Mouse (Mus musculus) retina, embryonic 14.5 days (tissue): ENCODE measurements around the gene Gjc1.

Source experiments
- DNase-seq: peaks from one replicate; pipeline ENCODE4 v3.0.0-alpha.2; 2015; ENCODE audit warnings: low spot score

The Gjc1 gene

DNA sequence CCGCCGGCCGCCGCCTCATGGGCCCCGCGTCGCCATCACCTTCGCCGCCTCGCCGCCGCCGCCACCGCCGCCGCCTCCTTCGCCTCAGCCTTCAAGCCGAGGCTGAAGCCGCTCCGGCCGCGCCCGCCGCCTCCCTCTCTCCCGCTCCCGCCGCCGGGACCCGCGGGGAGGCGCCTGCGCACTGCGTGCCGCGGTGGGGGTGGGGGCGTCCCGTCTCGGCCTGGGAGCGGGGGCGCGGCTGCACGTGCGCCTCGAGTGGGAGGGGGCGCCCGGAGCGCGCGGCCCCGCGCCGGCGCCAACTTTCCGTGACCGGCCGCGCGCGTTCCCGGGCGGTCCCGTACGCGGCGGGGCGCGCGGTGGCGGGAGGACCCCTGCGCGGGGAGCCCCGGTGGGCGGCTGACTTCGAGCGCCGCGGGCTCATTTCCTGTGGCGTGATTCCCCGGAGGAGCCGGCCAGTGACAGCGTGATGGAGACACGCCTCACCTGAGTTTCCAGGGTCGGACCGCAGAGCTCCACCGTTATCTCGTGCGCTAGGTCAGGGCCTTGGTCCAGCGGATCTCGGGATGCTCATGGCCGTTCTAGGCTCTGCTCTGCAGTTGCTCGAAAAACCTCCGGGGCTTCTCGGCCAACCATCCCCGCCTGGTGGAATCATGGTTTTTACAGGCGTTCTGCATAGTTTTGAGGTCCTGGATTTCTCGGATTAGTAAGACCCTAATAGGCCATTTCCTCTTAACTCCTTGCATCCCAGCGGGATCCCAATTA lies at the start of gene Gjc1:
Gene Gjc1 (minus strand): TSS at position 680 of the 762 bp plus-strand sequence.
- DNase-seq: peak; percentile 78

DNA sequence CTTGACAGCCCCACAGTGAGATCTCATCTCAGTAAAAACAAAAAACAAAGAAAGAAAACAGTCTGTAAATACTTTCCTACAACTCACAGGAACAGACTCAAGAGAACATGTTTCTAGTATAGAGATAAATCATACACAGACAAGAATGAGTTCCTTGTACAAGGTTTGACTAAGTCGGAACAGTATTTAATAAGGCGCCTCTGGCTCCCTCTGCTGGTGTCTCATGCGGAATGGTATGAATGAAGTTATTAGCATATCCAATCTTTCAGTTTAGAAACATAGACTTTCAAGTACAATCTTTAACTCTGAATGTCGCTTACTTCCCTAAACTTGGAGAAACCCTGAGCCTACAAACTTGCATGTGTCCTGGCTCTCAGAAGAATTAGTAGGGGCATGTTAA lies 44.8 kb upstream of the Gjc1 start:
- peak; percentile 90 for DNase-seq

DNA sequence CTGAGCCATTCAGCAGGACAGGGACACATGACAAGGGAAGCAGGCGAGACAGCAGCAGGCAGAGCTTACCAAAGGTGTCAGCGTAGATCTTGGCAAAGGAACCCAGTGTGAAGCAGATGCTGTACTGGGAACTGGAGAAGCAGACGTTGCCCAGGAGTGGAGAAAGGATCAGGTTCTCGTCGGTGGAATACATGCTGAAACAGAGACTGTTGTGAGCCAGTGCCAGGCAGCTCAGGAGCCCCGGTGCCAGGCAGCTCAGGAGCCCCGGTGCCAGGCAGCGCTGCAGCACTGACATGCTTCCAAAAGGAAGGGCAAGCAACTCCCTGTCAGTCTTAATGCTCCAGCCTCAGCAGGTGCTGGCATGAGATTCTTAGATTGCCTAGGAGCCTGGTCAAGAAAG lies 40.4 kb upstream of the Gjc1 start:
- DNase-seq: no peak

DNA sequence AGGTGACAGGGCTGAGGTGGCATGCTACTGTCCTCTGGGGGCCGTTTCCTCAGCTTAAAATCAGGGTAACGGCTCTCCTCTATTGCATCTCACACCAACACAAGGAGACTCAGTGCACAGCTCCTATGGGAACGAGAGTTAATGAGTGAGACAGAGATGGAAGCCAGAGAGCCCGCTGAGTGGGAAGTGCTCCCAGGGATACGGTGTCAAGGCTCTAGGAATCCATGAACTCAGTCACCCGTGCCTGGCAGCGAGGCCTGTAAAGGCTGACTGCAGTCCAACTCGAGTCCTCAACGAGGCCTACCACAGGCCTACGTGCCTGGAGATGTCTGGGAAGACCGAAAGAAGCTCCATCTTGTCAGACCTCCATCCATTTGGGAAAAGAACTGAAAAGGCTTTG lies 39.5 kb upstream of the Gjc1 start:
- no peak for DNase-seq

DNA sequence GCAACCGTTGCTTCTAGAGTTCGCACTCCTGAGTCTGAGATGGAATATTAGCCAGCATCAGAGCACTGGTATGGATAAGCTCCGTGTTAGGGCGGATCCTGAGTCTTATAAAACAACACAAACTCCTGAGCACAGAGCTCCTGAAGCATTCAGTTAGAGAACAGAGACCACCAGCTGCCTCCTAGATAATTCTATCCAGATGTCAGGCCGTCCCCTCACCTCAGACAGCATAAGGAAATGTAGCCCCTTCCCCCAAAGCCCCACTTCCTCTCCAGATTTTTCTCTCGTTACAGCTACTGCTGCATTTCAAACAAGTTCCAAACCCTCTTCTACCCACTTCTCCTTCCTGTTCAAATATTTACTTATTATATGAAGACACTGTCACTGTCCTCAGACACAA lies 36.4 kb upstream of the Gjc1 start:
- DNase-seq: no peak

DNA sequence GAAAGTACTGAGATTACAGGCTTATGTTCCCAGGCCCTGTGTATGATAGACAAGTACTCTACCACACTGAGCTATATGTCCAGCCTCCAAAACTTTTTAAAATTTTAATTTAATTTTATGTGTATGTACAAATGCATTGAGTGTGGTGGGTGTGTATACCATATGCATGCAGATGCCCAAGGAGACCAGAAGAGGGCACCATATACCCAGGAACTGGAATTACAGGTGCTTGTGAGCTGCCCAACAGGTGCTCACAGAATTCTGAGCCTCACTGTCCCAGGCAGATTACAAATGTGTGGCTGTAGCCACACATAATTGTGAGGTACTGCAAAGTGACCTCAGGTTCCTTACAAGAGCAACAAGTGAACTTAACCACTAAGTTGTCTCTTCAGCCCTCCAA lies 34.3 kb upstream of the Gjc1 start:
- DNase-seq: peak; percentile 21

DNA sequence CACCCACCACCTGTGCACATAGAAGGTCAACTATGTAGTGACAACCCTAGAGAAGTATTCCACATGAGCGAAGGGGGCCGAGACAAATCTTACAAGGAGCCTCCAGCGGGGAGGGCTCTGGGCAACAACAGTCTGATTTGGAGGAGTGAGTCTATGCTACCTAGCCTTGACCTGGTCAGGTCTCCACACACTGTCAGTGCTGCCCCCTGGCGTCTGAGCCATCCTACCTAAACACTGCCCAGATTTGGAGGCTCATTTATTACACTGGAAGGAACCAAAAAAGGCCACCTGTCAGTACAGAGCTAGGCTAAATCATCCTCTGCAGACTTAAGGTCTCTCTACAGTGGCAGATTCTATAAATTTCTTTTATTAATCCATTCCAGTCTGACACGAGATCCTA lies 32.4 kb upstream of the Gjc1 start:
- DNase-seq: peak; percentile 81

DNA sequence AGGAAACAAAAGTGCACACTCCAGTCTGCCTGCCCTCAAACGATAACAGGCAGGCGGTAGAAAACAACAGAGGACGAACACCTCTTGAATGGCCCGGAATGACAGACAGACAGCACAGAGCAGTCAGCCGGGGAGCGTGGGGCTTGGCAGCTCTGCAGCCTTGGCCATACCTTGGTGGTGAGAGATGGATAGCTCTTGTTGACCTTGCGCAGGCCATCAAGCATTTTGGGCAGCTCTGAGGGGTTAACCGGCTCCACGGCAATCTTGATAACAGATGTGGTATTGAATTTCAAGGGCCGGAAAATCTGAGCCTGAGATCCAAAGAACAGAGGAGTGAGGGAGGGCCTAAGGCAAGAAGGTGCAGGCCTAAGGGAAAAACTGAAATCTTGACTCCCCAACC lies 26.4 kb upstream of the Gjc1 start:
- DNase-seq: no peak

DNA sequence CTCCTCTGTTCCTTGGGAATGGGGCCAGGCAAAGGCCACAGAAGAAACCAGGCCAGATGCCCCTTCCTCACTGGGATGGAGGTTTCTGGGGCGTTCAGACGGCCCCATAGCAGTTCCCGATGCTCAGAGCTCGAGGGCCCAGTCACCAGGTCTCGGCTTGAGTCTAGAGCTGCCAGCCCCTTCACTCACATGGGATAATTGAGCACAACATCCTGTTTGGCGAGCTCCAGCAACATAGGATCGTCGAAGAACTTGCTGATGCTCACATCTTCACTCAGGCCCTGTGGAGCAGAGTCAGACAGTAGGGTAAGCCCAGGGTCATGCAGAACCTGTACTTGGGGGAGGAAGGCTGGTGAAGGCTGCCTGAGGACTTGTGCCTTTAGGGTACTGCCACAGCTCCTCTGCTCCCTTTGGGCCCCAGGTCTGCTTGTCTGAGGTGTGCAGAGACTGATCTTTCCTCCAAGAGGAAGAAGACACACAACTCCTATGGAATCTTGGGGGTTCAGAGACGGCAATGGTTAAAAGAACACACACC lies 19.2 kb upstream of the Gjc1 start:
- DNase-seq: no peak

DNA sequence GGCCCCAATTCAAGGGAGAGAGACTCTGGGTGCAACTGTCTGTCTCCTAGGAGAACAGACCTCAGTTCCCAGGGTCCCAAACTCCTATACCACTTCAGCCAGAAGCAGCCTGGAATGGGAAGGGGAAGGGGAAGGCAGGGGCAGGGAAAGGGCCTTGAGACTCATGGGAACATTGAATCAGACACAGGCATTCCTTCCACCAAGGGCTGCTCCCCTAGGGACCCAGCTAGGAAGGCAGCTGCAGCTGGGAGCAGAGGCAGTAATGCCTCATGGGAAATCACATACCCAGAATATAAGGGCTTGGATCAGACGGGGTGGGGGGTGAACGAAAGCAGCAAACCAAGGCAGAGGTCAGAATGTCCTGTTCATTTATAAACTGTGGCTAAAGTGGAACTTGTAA lies 18.6 kb upstream of the Gjc1 start:
- no peak for DNase-seq

DNA sequence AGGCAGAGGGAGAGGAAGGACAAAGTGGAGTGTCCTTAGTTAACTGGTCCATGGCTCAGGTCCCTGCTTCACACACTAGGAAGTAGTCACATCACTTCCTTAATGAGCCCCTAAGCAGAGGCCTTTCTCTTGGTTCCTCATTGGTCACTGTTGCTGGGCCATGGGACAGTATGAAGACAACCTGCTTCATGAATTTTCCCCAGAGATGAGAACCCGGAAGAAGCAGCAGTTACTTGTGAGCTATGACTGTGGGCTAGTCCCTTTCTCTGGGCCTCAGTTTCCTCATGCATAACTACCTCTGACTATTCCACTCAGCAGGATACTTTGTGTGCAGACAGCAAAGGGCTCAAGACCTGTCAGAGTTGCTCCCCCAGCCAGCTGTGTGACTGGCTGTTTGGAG lies 17.9 kb upstream of the Gjc1 start:
- DNase-seq: no peak

DNA sequence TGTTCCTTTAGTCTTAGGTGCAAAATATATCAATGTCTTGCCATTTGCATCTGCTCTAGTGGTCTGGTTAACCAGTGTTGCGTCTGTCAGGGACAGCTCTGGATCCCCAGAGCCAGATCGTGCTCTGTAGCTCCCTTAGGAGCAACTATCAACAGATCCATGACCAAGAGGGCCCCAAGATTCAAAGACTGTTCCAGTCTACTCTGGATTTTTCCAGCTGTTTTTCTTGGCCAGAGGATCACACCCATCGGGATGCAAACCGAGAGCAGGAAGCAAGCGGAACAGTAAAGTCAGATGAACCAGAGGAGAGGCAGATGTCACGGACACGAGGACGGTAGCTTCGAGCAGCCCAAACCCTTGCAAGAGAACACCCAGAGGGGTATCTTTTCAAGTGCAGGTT lies 16.6 kb upstream of the Gjc1 start:
- DNase-seq: no peak

DNA sequence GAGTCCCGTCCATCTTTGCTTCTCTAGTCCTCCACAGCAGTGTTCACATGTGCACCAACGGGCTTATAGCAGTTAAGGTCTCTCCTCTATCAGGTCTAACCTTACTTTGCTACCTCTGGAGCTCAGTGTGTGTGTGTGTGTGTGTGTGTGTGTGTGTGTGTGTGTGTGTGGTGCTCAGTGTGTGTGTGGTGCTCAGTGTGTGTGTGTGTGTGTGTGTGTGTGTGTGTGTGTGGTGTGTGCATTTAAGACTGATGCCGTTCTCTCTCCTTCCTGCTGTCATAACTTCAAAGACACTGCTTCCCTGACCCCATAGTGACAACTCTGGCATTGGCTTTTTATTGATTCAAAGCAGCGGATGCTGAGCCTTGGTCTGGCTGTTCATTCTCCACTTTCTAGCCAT lies 16.0 kb upstream of the Gjc1 start, which contains the start of gene Higd1b:
Gene Higd1b (plus strand): TSS at position 301 of the 400 bp plus-strand sequence.
- DNase-seq: no peak

DNA sequence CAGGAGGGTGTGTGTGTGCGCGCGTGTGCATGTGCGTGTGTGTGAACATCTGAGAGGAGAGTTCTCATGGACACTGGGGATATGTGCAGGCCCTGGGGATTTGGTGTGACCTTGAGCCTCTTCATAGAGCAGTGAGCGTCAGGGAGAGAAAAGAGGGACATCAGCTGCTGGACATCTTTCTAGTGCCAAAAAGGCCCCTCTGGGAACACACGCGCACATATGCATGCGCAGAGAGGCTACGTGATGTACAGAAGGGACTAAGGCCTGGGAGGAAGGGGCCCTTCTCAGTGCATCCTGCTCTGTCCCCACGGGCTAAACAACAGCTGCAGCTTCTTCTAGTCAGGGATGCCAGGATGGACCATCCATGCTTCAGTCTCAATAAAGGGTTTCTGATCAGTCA lies 14.7 kb upstream of the Gjc1 start:
- DNase-seq: no peak

DNA sequence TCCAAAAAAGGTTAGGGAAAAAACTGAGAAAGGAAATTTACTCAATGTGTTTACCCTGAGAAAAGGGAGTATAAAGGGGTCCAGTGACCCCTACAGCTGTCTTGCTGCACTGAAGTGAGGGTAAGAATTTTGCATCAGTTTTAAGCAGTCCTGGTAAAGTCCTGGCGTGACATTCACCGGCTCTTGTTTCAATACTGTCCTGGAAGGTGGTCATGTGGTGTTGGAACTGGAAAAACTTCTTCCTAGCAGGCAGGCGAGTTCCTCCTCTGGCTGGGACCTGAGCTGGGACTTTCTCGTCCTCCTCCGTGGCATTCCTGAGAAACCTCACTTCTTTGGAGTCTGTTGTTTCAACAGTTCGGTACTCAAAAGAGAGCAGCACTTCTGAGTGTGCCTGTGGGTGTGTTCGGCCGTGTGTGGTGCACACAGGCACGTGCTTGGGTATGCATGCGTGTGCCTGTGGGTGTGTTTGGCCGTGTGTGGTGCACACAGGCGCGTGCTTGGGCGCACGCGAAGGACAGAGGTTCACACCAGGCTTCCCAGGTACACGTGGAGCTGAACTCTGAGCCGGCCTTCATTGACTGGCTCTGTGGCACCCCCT lies 13.3 kb upstream of the Gjc1 start:
- DNase-seq: no peak

DNA sequence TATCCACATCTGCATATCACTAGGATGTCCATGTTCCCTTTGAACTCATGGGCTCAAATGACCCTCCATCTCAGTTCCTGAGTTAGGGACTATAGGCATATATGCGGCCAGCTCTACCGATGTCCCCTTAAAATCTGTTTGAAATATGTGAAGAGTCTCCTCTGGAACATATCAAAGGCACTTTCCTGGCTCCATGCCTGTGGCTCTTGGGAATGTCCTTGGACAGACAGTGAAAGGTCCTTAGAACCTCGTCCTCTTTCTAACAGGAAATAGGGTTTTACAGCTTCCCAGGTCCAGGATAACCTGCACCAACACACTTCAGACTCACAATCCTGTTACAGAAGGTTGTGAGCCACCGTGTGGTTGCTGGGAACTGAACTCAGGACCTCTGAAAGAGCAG lies 10.8 kb upstream of the Gjc1 start:
- no peak for DNase-seq

DNA sequence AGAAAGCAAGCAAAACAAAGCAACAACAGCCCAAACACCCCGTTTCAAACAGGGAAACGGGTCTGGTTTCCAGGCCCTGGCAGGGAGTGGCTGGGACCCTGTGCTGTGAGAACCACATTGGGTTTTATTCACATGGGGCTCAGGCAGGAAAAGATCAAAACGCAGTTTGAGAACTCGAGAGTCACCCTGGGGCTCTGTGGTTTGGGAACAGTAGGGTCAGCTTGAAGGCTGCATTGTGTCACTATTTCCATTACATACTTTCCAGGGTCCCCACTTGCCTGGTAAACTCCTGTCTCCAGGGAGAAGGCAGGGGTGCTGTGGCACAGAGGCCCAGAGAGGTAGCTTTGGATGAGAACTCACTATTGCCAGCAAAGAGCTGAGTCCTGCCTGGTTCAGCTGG lies 7.6 kb upstream of the Gjc1 start:
- no peak for DNase-seq

DNA sequence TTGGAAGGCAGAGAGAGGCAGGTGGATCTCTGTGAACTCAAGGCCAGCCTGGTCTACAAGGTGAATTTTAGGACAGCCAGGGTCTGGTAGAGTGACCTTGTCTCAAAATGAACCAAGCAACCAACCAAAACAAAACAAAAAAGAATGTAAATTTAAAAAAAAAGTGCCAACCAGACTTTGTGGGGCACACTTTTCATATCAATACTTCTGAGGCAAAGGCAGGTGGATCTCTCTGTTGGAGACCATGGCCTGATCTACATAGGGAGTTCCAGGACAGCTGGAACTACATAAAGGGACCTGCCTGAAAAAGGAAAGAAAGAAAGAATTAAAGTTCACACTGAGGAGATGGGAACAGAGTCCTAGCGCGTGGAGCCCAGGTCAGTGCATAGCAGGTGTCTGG lies 7.0 kb upstream of the Gjc1 start:
- DNase-seq: no peak

DNA sequence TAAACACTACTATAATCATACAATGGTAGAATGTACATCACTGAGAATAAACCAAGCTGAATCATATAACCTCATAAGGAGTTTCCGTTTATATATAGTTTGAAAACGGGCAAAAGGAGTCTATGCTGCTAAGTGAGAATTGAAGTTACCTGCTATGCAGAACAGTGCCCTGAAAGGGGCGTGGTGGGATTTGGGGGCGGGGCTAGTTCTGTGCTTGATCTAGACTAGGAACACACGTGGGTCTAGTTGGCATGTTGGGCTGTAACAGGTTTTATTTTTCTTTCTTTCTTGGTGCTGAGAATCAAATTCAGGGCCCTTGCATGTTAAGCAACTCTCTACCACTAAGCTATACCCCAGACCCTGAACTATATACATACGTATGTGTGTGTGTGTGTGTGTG lies 1.7 kb upstream of the Gjc1 start:
- DNase-seq: no peak

DNA sequence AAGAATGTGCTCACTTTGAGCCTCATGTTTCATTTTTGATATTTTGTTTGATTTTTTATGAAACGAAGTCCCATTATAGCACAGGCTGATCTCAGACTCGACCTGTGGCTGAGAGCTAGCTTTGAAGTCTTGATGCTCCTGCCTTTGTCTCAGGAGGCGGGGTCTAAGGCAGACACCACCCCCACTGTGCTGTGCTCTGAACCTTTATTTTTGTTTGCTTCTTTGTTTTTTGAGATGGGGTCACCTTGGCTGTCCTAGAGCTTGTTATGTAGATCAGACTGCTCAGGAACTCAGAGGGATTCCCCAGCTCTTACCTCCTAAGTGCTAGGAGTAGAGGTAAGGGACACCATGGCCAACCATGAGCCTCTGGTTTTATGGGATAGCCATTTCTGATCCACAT lies 932 bp upstream of the Gjc1 start:
- no peak for DNase-seq

DNA sequence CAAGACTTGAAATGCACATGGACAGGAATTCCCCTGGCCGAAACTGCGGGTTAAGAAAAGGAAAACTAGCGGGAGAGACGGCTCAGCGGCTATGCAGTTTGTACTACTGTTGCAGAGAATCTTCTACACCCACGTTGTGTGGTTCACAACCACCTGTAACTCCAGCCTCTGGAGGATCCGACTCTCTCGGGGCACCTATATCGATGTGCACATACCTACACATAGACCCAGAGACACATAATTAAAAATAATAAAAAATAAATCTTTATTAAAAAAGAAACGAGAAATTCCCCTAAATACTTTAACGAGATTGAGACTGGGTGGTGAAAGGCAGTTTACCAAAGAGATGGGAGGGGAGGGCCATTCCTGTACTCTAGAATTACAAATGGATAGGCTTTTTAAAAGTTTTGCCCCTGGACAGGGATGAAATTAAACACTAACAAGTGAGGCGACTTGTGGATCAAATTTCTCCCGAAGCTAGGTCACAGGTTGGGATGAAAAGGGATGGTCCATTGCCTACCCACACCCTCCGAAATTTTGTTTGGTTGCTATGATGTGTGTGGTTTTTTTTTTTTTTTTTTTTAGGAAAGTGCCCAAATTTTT lies 384 bp upstream of the Gjc1 start:
- no peak for DNase-seq

DNA sequence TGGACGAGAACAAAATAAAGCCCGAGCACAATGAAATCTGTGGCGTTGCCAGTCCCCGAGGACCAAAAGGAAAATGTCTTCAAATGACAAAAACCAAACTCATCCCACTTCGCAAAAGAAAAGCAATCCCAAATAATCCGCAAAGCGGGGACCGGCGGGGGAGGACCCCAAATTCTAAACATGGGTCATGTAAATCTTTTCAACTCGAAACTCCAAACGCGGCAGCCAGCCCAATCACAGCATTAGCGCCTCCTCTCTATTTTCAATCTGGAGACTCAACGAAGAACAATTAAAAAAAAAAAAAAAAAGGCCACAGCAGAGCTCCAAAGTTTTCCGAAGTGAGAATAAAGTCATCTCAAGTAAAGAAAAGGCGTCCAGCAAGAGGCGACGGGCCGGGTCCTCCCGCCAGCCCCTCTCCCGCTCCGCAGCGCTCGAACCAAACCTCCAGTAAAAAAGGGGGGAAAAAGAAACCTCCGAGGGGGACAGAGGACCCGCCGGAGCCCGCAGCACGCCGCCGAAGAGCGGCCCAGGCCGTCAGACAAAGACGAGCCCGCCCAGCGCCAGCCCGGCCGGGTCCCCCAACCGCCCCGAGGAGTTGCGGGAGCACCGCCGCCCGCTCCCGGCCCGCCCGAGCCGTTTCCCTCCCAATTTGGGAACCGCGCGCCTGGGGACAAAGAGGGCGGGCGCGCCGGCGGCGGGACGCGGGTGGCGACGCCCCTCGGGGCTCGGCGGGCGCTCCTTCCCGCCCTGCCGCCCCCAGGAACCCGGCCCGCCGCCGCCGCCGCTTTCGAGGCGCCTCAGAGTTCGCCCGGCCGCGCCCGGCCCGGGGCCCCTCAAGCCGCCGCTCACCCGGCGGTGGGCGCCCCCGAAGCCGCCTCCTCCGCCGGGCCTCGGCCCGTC lies 1.1 kb downstream of the Gjc1 start:
- DNase-seq: peak; percentile 61
